Mouse (Mus musculus) CH12.LX (cell line): ENCODE data around the gene Atp6v0c. TPM values are rescaled to one million over a fixed set of nuclear protein-coding genes. Genes with fewer than 3 reads are reported as not detected.

Source experiments
- DNase-seq: peaks from one replicate; pipeline ENCODE4 v3.0.0-alpha.2; 2013; ENCODE audit errors: extremely low read depth
- H3K27ac ChIP-seq: 2 replicates; pipeline ENCODE4 v1.5.1; 2012; ENCODE audit warnings: low read depth, mild to moderate bottlenecking, control low read depth, moderate library complexity; ENCODE audit not compliant: insufficient read depth
- H3K27me3 ChIP-seq: replicated peaks from 2 replicates; pipeline ENCODE3; 2012; ENCODE audit warnings: inconsistent platforms
- H3K36me3 ChIP-seq, 2 experiments: replicated peaks in 1 of 2; 2 replicates each; pipeline versions ENCODE3 to v1.6.1; 2012; ENCODE audit warnings: inconsistent platforms in 1 of 2, low read length in 1 of 2, mild to moderate bottlenecking in 1 of 2, mixed read lengths in 1 of 2, moderate library complexity in 1 of 2; ENCODE audit not compliant: control insufficient read depth in 1 of 2, insufficient read depth in 1 of 2
- H3K4me1 ChIP-seq, 2 experiments: 2 replicates each; pipeline ENCODE4 v1.6.1; 2012; ENCODE audit warnings: inconsistent platforms in 1 of 2, moderate library complexity in 1 of 2; ENCODE audit not compliant: insufficient read depth in 2 of 2, control insufficient read depth in 1 of 2
- H3K4me2 ChIP-seq: 2 replicates; pipeline ENCODE4 v1.6.1; 2012; ENCODE audit warnings: low read depth, mild to moderate bottlenecking, control low read depth; ENCODE audit not compliant: poor library complexity, insufficient read depth, severe bottlenecking
- H3K4me3 ChIP-seq, 3 experiments: fragments of 150-350 bp in 1 of 3; sonication (generic) in 1 of 3; replicated peaks in 1 of 3; 2 replicates each; pipeline versions ENCODE3 to v1.5.1; 2011 to 2012; ENCODE audit warnings: low read depth in 2 of 3, low read length in 2 of 3, mild to moderate bottlenecking in 2 of 3, moderate library complexity in 2 of 3, control low read depth in 1 of 3, improper control_type of control experiment in 1 of 3, inconsistent platforms in 1 of 3, mixed read lengths in 1 of 3; ENCODE audit not compliant: poor library complexity in 1 of 3
- H3K79me2 ChIP-seq: replicated peaks from 2 replicates; pipeline ENCODE4 v1.6.1; 2012; ENCODE audit warnings: mild to moderate bottlenecking, moderate library complexity; ENCODE audit not compliant: control insufficient read depth, poor library complexity, insufficient read depth, severe bottlenecking; ENCODE audit errors: extremely low read depth
- H3K9ac ChIP-seq: 2 replicates; pipeline ENCODE4 v1.6.1; 2012; ENCODE audit warnings: low read depth, mild to moderate bottlenecking, control low read depth, moderate library complexity; ENCODE audit not compliant: insufficient read depth
- H3K9me3 ChIP-seq: replicated peaks from 2 replicates; pipeline ENCODE3; 2012; ENCODE audit warnings: low read length, inconsistent platforms, mixed read lengths
- BHLHE40 ChIP-seq: IDR thresholded peaks from 2 replicates; pipeline ENCODE4 v1.6.1; 2011; ENCODE audit warnings: mild to moderate bottlenecking, low read depth, low read length, improper control_type of control experiment
- CTCF ChIP-seq, 2 experiments: IDR thresholded peaks in 1 of 2; conservative IDR thresholded peaks in 1 of 2; 2 replicates each; pipeline ENCODE4 v1.5.1; 2011 to 2012; ENCODE audit warnings: low read depth in 2 of 2, low read length in 2 of 2, improper control_type of control experiment in 1 of 2, inconsistent platforms in 1 of 2, mild to moderate bottlenecking in 1 of 2, moderate library complexity in 1 of 2
- ETS1 ChIP-seq: conservative IDR thresholded peaks from 2 replicates; pipeline ENCODE4 v1.6.1; 2012; ENCODE audit warnings: low read depth, mild to moderate bottlenecking, inconsistent platforms, low read length, improper control_type of control experiment, moderate library complexity
- JUN ChIP-seq: IDR thresholded peaks from 2 replicates; pipeline ENCODE4 v1.6.1; 2011; ENCODE audit warnings: low read depth, mild to moderate bottlenecking, low read length, improper control_type of control experiment, moderate library complexity; ENCODE audit not compliant: insufficient read depth
- JUND ChIP-seq: conservative IDR thresholded peaks from 2 replicates; pipeline ENCODE4 v1.6.1; 2011; ENCODE audit warnings: low read depth, low read length, improper control_type of control experiment
- MAFK ChIP-seq: IDR thresholded peaks from 2 replicates; pipeline ENCODE4 v1.6.1; 2011; ENCODE audit warnings: low read length, improper control_type of control experiment; ENCODE audit not compliant: insufficient replicate concordance
- MAX ChIP-seq: IDR thresholded peaks from 2 replicates; pipeline ENCODE4 v1.6.1; 2011; ENCODE audit warnings: low read length, improper control_type of control experiment
- MAZ ChIP-seq: IDR thresholded peaks from 2 replicates; pipeline ENCODE4 v1.6.1; 2012; ENCODE audit warnings: low read depth, mild to moderate bottlenecking, inconsistent platforms, low read length, improper control_type of control experiment, moderate library complexity
- MYC ChIP-seq: IDR thresholded peaks from 2 replicates; pipeline ENCODE4 v1.6.1; 2011; ENCODE audit warnings: low read depth, mild to moderate bottlenecking, improper control_type of control experiment, low read length
- NELFE ChIP-seq: IDR thresholded peaks from 2 replicates; pipeline ENCODE4 v1.6.1; 2011; ENCODE audit warnings: low read depth, low read length, improper control_type of control experiment
- NRF1 ChIP-seq: IDR thresholded peaks from 2 replicates; pipeline ENCODE4 v1.6.1; 2014; ENCODE audit warnings: low read depth, mild to moderate bottlenecking, inconsistent platforms, low read length, improper control_type of control experiment, moderate library complexity
- PAX5 ChIP-seq: IDR thresholded peaks from 2 replicates; pipeline ENCODE4 v1.6.1; 2012; ENCODE audit warnings: low read length, inconsistent platforms, mixed read lengths
- POLR2AphosphoS2 ChIP-seq: IDR thresholded peaks from 2 replicates; pipeline ENCODE4 v1.6.1; 2011; ENCODE audit warnings: low read depth, low read length, improper control_type of control experiment
- RCOR1 ChIP-seq: conservative IDR thresholded peaks from 2 replicates; pipeline ENCODE4 v1.6.1; 2012; ENCODE audit warnings: low read depth, mild to moderate bottlenecking, inconsistent platforms, low read length, improper control_type of control experiment
- SIN3A ChIP-seq: IDR thresholded peaks from 2 replicates; pipeline ENCODE4 v1.6.1; 2012; ENCODE audit warnings: low read length, improper control_type of control experiment, inconsistent platforms
- TBP ChIP-seq: conservative IDR thresholded peaks from 2 replicates; pipeline ENCODE4 v1.6.1; 2011; ENCODE audit warnings: low read depth, low read length, improper control_type of control experiment
- TCF12 ChIP-seq: IDR thresholded peaks from 2 replicates; pipeline ENCODE4 v1.6.1; 2014; ENCODE audit warnings: low read depth, mild to moderate bottlenecking, inconsistent platforms, low read length, improper control_type of control experiment
- USF1 ChIP-seq: IDR thresholded peaks from 2 replicates; pipeline ENCODE4 v1.6.1; 2014; ENCODE audit warnings: low read depth, mild to moderate bottlenecking, inconsistent platforms, low read length, improper control_type of control experiment
- USF2 ChIP-seq: conservative IDR thresholded peaks from 2 replicates; pipeline ENCODE4 v1.6.1; 2011; ENCODE audit warnings: low read depth, low read length, improper control_type of control experiment
- ZKSCAN1 ChIP-seq: IDR thresholded peaks from 2 replicates; pipeline ENCODE4 v1.6.1; 2012; ENCODE audit warnings: low read depth, inconsistent platforms, low read length, improper control_type of control experiment, borderline replicate concordance
- ZMIZ1 ChIP-seq: IDR thresholded peaks from 2 replicates; pipeline ENCODE4 v1.6.1; 2012; ENCODE audit warnings: low read depth, mild to moderate bottlenecking, inconsistent platforms, low read length, improper control_type of control experiment
- ZNF384 ChIP-seq: IDR thresholded peaks from 2 replicates; pipeline ENCODE4 v1.6.1; 2012; ENCODE audit warnings: low read depth, low read length, improper control_type of control experiment, inconsistent platforms
- dilution Hi-C: fragments of 300-500 bp; cut with MboI; formaldehyde crosslinking; loops from 2 replicates; pipeline ENCODE4 v1.14.3; 2020; ENCODE audit warnings: low sequenced_read_pairs; ENCODE audit not compliant: extremely low pct_unique_long_range_greater_than_20kb, extremely low pct_ligation_motif_present
- in situ Hi-C: fragments of 300-500 bp; cut with MboI; formaldehyde crosslinking; loops from 3 replicates; pipeline ENCODE4 v1.14.3; 2019; ENCODE audit warnings: low sequenced_read_pairs, low pct_ligation_motif_present, low pct_unique_long_range_greater_than_20kb, mixed read lengths
- polyA plus RNA-seq: library from polyadenylated mRNA; unstranded; fragments of >175 nt; gene quantifications from 2 replicates; pipeline ENCODE4 v1.2.1, GENCODE M21; 2012; ENCODE audit warnings: low read depth; ENCODE audit not compliant: insufficient read length
- total RNA-seq, 2 experiments: library from RNA; depleted of rRNA; stranded (reverse); fragments of 300-350 nt in 1 of 2; fragments of >200 nt in 1 of 2; gene quantifications; 2 replicates each; pipeline ENCODE4 v1.2.3; 2012 to 2014

Gene Atp6v0c
- total and polyA plus RNA-seq, 3 experiments = 49.1 to 407 (median 83.2) TPM

GRCm38 (mm10) chr17:24197032-24197824, 27.7 kb upstream of the Atp6v0c start:
- in situ Hi-C loops = no loop called here
- no peak overlapping the region for H3K27ac ChIP-seq
- no peaks in the 10 kb centered on the region for H3K79me2 ChIP-seq
- no peak overlapping the region for H3K4me3 ChIP-seq
- no peak overlapping the region for H3K9ac ChIP-seq
- no peaks in the 10 kb centered on the region for H3K9me3 ChIP-seq
- peaks cover 10 to 42% of the 10 kb centered on the region in 2 experiments for H3K4me1 ChIP-seq
- TF ChIP-seq NELFE (no peak), MAFK (no peak), TCF12 (no peak), MAZ (no peak)
- peaks cover 0 to 38% of the 10 kb centered on the region in 2 experiments for H3K36me3 ChIP-seq
- no peak overlapping the region for H3K4me2 ChIP-seq
- dilution Hi-C loops = no loop called here
- DNase-seq = no peak
- H3K27me3 ChIP-seq = no peaks in the 10 kb centered on the region

DNA sequence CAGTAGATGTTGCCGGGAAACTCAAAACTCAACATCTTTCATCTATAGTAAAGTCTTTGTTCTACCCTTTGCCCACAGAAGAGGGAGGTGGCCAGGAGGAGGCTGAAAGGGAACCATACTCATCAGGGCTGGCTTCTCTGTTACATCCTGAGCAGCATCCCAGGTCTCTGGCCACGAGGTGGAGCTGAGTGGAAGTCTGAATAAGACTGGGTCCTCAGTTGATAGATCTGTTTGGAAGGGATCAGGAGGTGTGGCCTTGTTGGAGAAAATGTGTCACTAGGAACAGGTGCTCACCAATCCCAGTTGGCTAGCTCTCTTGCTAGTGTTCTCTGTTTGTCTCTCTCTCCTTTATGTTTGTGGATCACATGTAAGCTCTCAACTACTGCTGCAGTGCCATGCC, 25.8 kb upstream of the Atp6v0c start:
- in situ Hi-C loops (no loop called here), dilution Hi-C loops (no loop called here)
- Histone ChIP-seq H3K27me3 (no peaks in the 10 kb centered on the region), H3K79me2 (no peaks in the 10 kb centered on the region), H3K4me3 (no peak overlapping the region), H3K9me3 (no peaks in the 10 kb centered on the region), H3K36me3 (peaks cover 0 to 28% of the 10 kb centered on the region in 2 experiments), H3K9ac (no peak overlapping the region), H3K4me1 (peaks cover 10 to 43% of the 10 kb centered on the region in 2 experiments), H3K27ac (no peak overlapping the region), H3K4me2 (no peak overlapping the region)
- TF ChIP-seq CTCF (conservative IDR thresholded peaks at IDR 0.05 in 1 of 2, IDR thresholded peaks at IDR 0.05 in 1 of 2; ENCODE audit: low read depth in 2 of 2, low read length in 2 of 2) = 0 out of 4 replicates have a peak, but pooled peaks of 1 of the 2 experiments have one; percentile 2
- no peak for TF ChIP-seq USF2
- no peak for DNase-seq

- Histone ChIP-seq H3K9ac (no peak overlapping the region), H3K4me1 (peaks cover 10 to 37% of the 10 kb centered on the region in 2 experiments)
These were observed 24.3 kb upstream of the Atp6v0c start for GRCm38 (mm10) chr17:24193769-24194168.

More at GRCm38 (mm10) chr17:24193769-24194168, 24.3 kb upstream of the Atp6v0c start:
- Histone ChIP-seq H3K36me3 (peaks cover 0 to 30% of the 10 kb centered on the region in 2 experiments), H3K79me2 (no peaks in the 10 kb centered on the region), H3K9me3 (no peaks in the 10 kb centered on the region), H3K27me3 (no peaks in the 10 kb centered on the region), H3K4me2 (no peak overlapping the region), H3K4me3 (no peak overlapping the region), H3K27ac (no peak overlapping the region)
- DNase-seq = no peak
- in situ Hi-C loops (no loop called here), dilution Hi-C loops (no loop called here)
- no peak for TF ChIP-seq ETS1
- no peak for TF ChIP-seq POLR2AphosphoS2
- TF ChIP-seq PAX5 = no peak
- no peak for TF ChIP-seq RCOR1
- TF ChIP-seq MAFK = no peak
- TF ChIP-seq SIN3A = no peak
- TF ChIP-seq MYC = no peak
- no peak for TF ChIP-seq USF1
- no peak for TF ChIP-seq MAX
- TF ChIP-seq BHLHE40 = no peak
- no peak for TF ChIP-seq TBP
- no peak for TF ChIP-seq ZKSCAN1
- TF ChIP-seq ZMIZ1 = no peak
- TF ChIP-seq JUN = no peak
- no peak for TF ChIP-seq CTCF (conservative IDR thresholded peaks at IDR 0.05 in 1 of 2, IDR thresholded peaks at IDR 0.05 in 1 of 2; ENCODE audit: low read depth in 2 of 2, low read length in 2 of 2)
- no peak for TF ChIP-seq NELFE
- no peak for TF ChIP-seq ZNF384
- TF ChIP-seq JUND = no peak
- TF ChIP-seq NRF1 = no peak
